Mouse (Mus musculus): ENCODE data around the gene Flt3l. TPM values are rescaled to one million over a fixed set of nuclear protein-coding genes. Genes with fewer than 3 reads are reported as not detected.

The Flt3l gene
- total and polyA plus RNA-seq, 2 experiments = 3.2 to 30.8 TPM

DNA sequence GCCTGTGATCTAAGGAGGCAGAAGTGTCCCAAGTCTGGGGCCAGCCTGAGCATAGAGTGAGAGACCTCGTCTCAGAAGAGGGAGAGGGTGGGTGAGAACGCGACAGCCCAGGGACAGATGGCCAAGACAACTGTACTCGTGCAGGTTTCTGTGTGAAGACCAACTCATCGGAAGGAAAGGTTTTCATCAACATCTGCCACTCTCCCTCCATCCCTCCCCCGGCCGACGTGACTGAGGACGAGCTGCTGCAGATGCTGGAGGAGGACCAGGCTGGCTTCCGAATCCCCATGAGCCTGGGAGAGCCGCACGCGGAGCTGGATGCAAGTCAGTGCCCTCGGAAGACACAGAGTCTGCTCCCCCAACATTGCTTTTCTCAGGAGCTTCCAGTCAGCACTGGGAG is 21.2 kb upstream of the Flt3l start:
- Histone ChIP-seq H3K36me3 (ENCODE audit: control insufficient read depth, insufficient read depth, low read length) (no peaks in the 10 kb centered on the region), H3K4me3 (ENCODE audit: insufficient read depth, low read depth, low read length) (no peak overlapping the region), H3K27me3 (ENCODE audit: control insufficient read depth, insufficient read depth, low read length) (no peaks in the 10 kb centered on the region), H3K9ac (ENCODE audit: low read depth, low read length) (no peak overlapping the region), H3K79me2 (ENCODE audit: control insufficient read depth, insufficient read depth, low read length) (no peaks in the 10 kb centered on the region), H3K4me1 (ENCODE audit: control insufficient read depth, insufficient read depth, low read length) (0 out of 2 replicates have a peak, but pooled peaks cover 3% of the 10 kb centered on the region), H3K27ac (replicated peaks; ENCODE audit: insufficient read depth, low read depth, low read length) (no peak overlapping the region)
- 91% methylated on average over 14 of the region's 14 CpGs for WGBS
- no peak for DNase-seq (ENCODE audit: extremely low read depth, low read depth, low spot score)
- no peak for TF ChIP-seq POLR2A (IDR thresholded peaks at IDR 0.05; ENCODE audit: extremely low read depth, insufficient read depth, low read length)
- no peak for TF ChIP-seq CTCF (IDR thresholded peaks at IDR 0.05; ENCODE audit: low read depth, low read length)

DNA sequence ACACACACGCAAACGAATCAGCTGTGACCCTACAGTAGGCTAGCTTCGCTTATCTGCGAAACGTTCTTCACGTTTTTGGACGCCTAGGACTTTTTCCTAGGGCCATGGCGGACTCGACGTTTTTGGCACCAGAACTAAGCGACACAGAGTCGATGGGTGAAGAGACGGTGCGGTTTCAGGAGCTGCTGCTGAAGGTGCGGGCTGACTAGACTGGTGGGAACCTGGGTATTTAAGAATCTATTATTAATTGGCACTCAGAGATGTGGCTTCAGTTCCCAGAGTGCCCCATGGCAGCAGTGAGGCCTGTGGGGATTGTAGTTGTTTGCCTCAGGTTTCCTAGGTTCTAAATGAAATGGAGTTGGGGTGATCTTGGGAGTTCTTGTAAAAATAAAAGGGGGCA is 20.0 kb upstream of the Flt3l start:
- no peak overlapping the region for H3K4me3 ChIP-seq (ENCODE audit: insufficient read depth, low read depth, low read length)
- H3K79me2 ChIP-seq (ENCODE audit: control insufficient read depth, insufficient read depth, low read length) = no peaks in the 10 kb centered on the region
- TF ChIP-seq POLR2A (IDR thresholded peaks at IDR 0.05; ENCODE audit: extremely low read depth, insufficient read depth, low read length) (no peak), CTCF (IDR thresholded peaks at IDR 0.05; ENCODE audit: low read depth, low read length) (no peak)
- no peak overlapping the region for H3K27ac ChIP-seq (replicated peaks; ENCODE audit: insufficient read depth, low read depth, low read length)
- no peaks in the 10 kb centered on the region for H3K27me3 ChIP-seq (ENCODE audit: control insufficient read depth, insufficient read depth, low read length)
- WGBS = 95% methylated on average over 15 of the region's 15 CpGs
- H3K9ac ChIP-seq (ENCODE audit: low read depth, low read length) = no peak overlapping the region
- DNase-seq (ENCODE audit: extremely low read depth, low read depth, low spot score) = no peak
- no peaks in the 10 kb centered on the region for H3K4me1 ChIP-seq (ENCODE audit: control insufficient read depth, insufficient read depth, low read length)
- no peaks in the 10 kb centered on the region for H3K36me3 ChIP-seq (ENCODE audit: control insufficient read depth, insufficient read depth, low read length)

DNA sequence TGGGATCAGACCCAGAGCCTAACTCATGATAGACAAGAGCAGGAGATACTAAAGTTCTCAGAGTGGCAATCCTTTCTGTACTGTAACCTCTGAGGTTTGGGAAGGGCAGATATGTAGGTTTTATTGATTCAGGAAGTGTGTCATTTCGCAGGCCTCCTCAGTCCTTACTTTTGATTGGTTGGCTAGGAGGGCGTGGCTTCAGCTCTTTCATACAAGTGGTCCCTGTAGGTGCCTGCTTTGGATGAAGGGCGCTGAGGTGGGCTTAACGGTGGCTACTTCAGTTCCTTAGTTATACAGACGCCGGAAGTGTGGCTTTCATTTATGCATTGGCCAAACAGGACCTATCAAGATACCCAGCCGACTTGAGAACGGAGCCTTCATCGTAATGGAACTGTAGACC is 19.4 kb upstream of the Flt3l start:
- Histone ChIP-seq H3K36me3 (ENCODE audit: control insufficient read depth, insufficient read depth, low read length) (no peaks in the 10 kb centered on the region), H3K4me1 (ENCODE audit: control insufficient read depth, insufficient read depth, low read length) (peaks cover 4% of the 10 kb centered on the region; the same call in 1 of the 2 replicates), H3K79me2 (ENCODE audit: control insufficient read depth, insufficient read depth, low read length) (no peaks in the 10 kb centered on the region), H3K27me3 (ENCODE audit: control insufficient read depth, insufficient read depth, low read length) (no peaks in the 10 kb centered on the region), H3K9ac (ENCODE audit: low read depth, low read length) (no peak overlapping the region), H3K4me3 (ENCODE audit: insufficient read depth, low read depth, low read length) (no peak overlapping the region), H3K27ac (replicated peaks; ENCODE audit: insufficient read depth, low read depth, low read length) (no peak overlapping the region)
- 87% methylated on average over 9 of the region's 9 CpGs for WGBS
- DNase-seq (ENCODE audit: extremely low read depth, low read depth, low spot score) = no peak
- TF ChIP-seq POLR2A (IDR thresholded peaks at IDR 0.05; ENCODE audit: extremely low read depth, insufficient read depth, low read length) = no peak
- TF ChIP-seq CTCF (IDR thresholded peaks at IDR 0.05; ENCODE audit: low read depth, low read length) = no peak

DNA sequence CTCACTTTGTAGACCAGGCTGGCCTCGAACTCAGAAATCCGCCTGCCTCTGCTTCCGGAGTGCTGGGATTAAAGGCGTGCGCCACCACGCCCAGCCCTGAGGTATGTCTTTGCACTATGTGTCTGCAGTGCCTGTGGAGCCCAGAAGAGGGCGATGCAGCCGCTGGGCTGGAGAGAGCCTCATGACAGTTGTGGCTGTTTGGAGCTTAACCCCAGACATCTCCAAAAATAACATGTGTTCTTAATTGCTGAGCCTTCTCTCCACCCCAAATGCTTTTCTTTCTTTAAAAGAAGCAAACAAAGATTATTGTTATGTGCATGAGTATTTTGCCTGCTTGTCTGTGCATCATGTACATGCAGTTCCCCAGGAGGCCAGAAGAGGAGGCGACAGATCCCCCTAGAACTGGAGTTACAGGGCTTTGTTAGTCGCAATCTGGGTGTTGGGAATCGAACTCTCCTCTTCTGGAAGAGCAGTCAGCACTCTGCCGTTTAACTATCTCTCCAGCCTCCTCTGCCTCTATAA is 18.8 kb upstream of the Flt3l start:
- no peak overlapping the region for H3K9ac ChIP-seq (ENCODE audit: low read depth, low read length)
- H3K4me3 ChIP-seq (ENCODE audit: insufficient read depth, low read depth, low read length) = peak overlapping the region; percentile 6; the same call in 1 of the 2 replicates
- no peaks in the 10 kb centered on the region for H3K36me3 ChIP-seq (ENCODE audit: control insufficient read depth, insufficient read depth, low read length)
- no peak overlapping the region for H3K27ac ChIP-seq (replicated peaks; ENCODE audit: insufficient read depth, low read depth, low read length)
- peak; percentile 75 for TF ChIP-seq CTCF (IDR thresholded peaks at IDR 0.05; ENCODE audit: low read depth, low read length)
- TF ChIP-seq POLR2A (IDR thresholded peaks at IDR 0.05; ENCODE audit: extremely low read depth, insufficient read depth, low read length) = no peak
- H3K79me2 ChIP-seq (ENCODE audit: control insufficient read depth, insufficient read depth, low read length) = no peaks in the 10 kb centered on the region
- DNase-seq (ENCODE audit: extremely low read depth, low read depth, low spot score) = no peak
- peaks cover 5% of the 10 kb centered on the region; the same call in 1 of the 2 replicates for H3K4me1 ChIP-seq (ENCODE audit: control insufficient read depth, insufficient read depth, low read length)
- 68% methylated on average over 12 of the region's 12 CpGs for WGBS
- no peaks in the 10 kb centered on the region for H3K27me3 ChIP-seq (ENCODE audit: control insufficient read depth, insufficient read depth, low read length)

DNA sequence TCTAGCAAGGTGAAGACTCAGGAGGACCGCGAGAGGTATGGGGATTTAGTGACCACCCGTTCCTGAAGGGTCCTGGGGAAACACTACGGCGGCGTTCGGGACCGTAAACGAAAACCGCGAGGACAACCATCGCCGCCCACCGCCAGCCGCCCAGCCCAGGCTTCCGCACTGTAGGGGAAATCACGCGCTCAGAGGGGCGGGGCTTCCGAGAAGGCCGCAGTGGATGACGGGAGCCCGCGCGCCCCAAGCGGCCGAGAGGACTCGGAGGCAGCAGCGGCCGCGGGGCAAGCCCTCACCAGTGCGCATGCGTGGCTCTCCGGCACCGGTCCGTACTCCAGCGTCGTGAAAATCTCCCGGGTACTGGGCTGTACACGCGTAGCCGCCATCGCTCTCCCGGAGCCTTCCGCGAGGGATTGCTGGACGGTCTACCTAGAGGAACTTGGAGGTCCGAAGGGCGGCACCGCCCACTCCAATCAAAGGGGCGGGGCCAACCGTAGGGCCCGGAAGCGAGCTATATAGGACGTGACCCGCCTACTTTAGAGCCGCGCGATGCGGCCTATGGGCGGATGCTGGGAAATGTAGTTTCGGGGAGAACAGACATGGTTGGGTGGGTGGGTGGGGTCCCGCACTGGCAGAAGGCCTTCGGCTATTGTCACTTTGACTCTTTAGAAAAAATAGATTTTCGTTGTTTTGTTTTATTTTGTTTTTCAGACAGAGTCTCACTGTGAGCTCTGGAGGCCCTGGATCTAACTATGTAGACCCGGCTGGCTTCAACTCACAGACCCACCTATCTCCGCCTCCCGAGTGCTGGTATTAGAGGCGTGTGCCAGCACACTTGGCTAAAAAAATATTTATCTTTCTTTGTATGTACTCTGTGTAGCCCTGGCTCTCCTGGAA is 18.1 kb upstream of the Flt3l start, which contains the start of the genes Pih1d1 and Aldh16a1:
Gene Pih1d1, plus strand, starts transcription at position 208 of the 897 bp plus-strand sequence.
Gene Aldh16a1, minus strand, starts transcription at position 489 of the 897 bp plus-strand sequence.
- H3K36me3 ChIP-seq (ENCODE audit: control insufficient read depth, insufficient read depth, low read length) = no peaks in the 10 kb centered on the region
- H3K27ac ChIP-seq (replicated peaks; ENCODE audit: insufficient read depth, low read depth, low read length) = peak within 1 kb of the TSS; percentile 97
- TF ChIP-seq POLR2A (IDR thresholded peaks at IDR 0.05; ENCODE audit: extremely low read depth, insufficient read depth, low read length) (peak; percentile 90), CTCF (IDR thresholded peaks at IDR 0.05; ENCODE audit: low read depth, low read length) (peak; percentile 55)
- H3K4me3 ChIP-seq (ENCODE audit: insufficient read depth, low read depth, low read length) = peak within 1 kb of the TSS; percentile 85
- H3K9ac ChIP-seq (ENCODE audit: low read depth, low read length) = peak within 1 kb of the TSS; percentile 99
- H3K27me3 ChIP-seq (ENCODE audit: control insufficient read depth, insufficient read depth, low read length) = no peaks in the 10 kb centered on the region
- peaks cover 5% of the 10 kb centered on the region; the same call in 1 of the 2 replicates for H3K4me1 ChIP-seq (ENCODE audit: control insufficient read depth, insufficient read depth, low read length)
- peak; percentile 82 for DNase-seq (ENCODE audit: extremely low read depth, low read depth, low spot score)
- under 1% methylated on average over 69 of the region's 69 CpGs for WGBS
- H3K79me2 ChIP-seq (ENCODE audit: control insufficient read depth, insufficient read depth, low read length) = no peaks in the 10 kb centered on the region

All from liver, adult 2 months (tissue).